Mouse (Mus musculus) heart, postnatal 0 days (tissue): ENCODE measurements around the gene Hacd2. TPM values are rescaled to one million over a fixed set of nuclear protein-coding genes. Genes with fewer than 3 reads are reported as not detected.

Experiments
- ATAC-seq: fragments of 200-750 bp; cut with Nextera tagmentation; 2 replicates; pipeline ENCODE4 v1.8.0; 2017; ENCODE audit warnings: low read depth, moderate number of reproducible peaks, moderate library complexity; ENCODE audit not compliant: insufficient read depth
- DNase-seq: peaks from one replicate; pipeline ENCODE4 v3.0.0-alpha.2; 2016; ENCODE audit warnings: low spot score
- H3K27ac ChIP-seq: fragments of 300-500 bp; sonication (generic); 2 replicates; pipeline ENCODE4 v1.5.1; 2014; ENCODE audit warnings: low read depth, mild to moderate bottlenecking
- H3K27me3 ChIP-seq: fragments of 300-500 bp; sonication (generic); 2 replicates; pipeline ENCODE4 v1.6.1; 2014; ENCODE audit warnings: low read length, mixed read lengths; ENCODE audit not compliant: control insufficient read depth, insufficient read depth
- H3K36me3 ChIP-seq: fragments of 300-500 bp; sonication (generic); replicated peaks from 2 replicates; pipeline ENCODE4 v1.6.1; 2014; ENCODE audit warnings: low read length, mixed read lengths; ENCODE audit not compliant: control insufficient read depth, insufficient read depth
- H3K4me1 ChIP-seq: fragments of 300-500 bp; sonication (generic); 2 replicates; pipeline ENCODE4 v1.6.1; 2014; ENCODE audit warnings: antibody characterized with exemption; ENCODE audit not compliant: control insufficient read depth, insufficient read depth
- H3K4me2 ChIP-seq: fragments of 300-500 bp; sonication (generic); 2 replicates; pipeline ENCODE4 v1.6.1; 2014; ENCODE audit warnings: low read depth, mild to moderate bottlenecking, low read length, moderate library complexity
- H3K4me3 ChIP-seq: fragments of 300-500 bp; sonication (generic); 2 replicates; pipeline ENCODE4 v1.5.1; 2014; ENCODE audit warnings: low read depth, low read length
- H3K9ac ChIP-seq: fragments of 300-500 bp; sonication (generic); replicated peaks from 2 replicates; pipeline ENCODE4 v1.6.1; 2014; ENCODE audit warnings: low read depth, low read length, mixed read lengths
- H3K9me3 ChIP-seq: fragments of 300-500 bp; sonication (generic); replicated peaks from 2 replicates; pipeline ENCODE4 v1.6.1; 2016; ENCODE audit warnings: low read length; ENCODE audit not compliant: control insufficient read depth
- CTCF ChIP-seq: IDR thresholded peaks from 2 replicates; pipeline ENCODE4 v1.5.1; 2016; ENCODE audit warnings: antibody characterized with exemption, control low read depth, low read depth
- EP300 ChIP-seq: IDR thresholded peaks from 2 replicates; pipeline ENCODE4 v1.6.1; 2016; ENCODE audit warnings: antibody characterized with exemption, low read depth
- WGBS: fragments of 180-500 bp; shearing (Covaris S2); extraction: QIAGEN DNeasy Blood & Tissue Kit; methylation state at CpG from one replicate; pipeline ENCODE4 v1.1.7; 2014; 5-methylcytosine and 5-hydroxymethylcytosine counted together
- polyA plus RNA-seq: library from polyadenylated mRNA; unstranded; fragments of >200 nt; fragmentation: Nextera tagmentation; extraction: Ambion mirVana; gene quantifications from 2 replicates; pipeline ENCODE4 v1.2.1, GENCODE M21; 2015
- total RNA-seq: library from RNA; depleted of rRNA; stranded (reverse); fragments of >200 nt; gene quantifications from 2 replicates; pipeline ENCODE4 v1.2.3, GENCODE M21; 2014; ENCODE audit warnings: low replicate concordance

The Hacd2 gene
- total and polyA plus RNA-seq, 2 experiments from 2014 or later, result 2.6 to 34.1 TPM

- TF ChIP-seq EP300 (no peak), CTCF (no peak)
- Histone ChIP-seq H3K4me2 (no peak overlapping the region), H3K4me3 (no peak overlapping the region), H3K9ac (no peak overlapping the region), H3K27me3 (no peaks in the 10 kb centered on the region), H3K9me3 (no peaks in the 10 kb centered on the region), H3K4me1 (no peaks in the 10 kb centered on the region), H3K36me3 (no peaks in the 10 kb centered on the region), H3K27ac (no peak overlapping the region)
- DNase-seq, result no peak
- no peak for ATAC-seq
- WGBS, result 71% methylated on average over 1 of the region's 1 CpGs
Observed at GRCm38 (mm10) chr16:35007361-35007760, 14.9 kb upstream of the Hacd2 start.

DNA sequence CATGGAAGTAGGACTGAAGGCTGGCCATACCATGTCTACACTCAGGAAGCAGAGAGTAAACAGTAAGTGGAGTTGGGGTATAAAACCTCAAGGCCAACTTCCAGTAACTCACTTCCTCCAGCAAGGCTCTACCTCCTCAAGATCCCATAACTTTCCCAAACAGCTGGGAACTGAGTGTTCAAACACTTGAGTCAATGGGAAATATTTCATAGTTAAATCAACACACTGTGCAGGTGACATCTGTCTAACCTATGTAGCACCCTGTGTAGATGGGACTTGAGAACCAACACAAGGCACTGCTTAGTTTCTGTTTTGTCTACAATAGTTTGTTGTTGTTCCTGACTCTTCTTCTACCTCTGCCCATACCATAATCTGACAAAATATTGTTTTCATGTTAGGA, 13.8 kb upstream of the Hacd2 start:
- H3K27me3 ChIP-seq, result no peaks in the 10 kb centered on the region
- no peaks in the 10 kb centered on the region for H3K36me3 ChIP-seq
- no peak overlapping the region for H3K4me2 ChIP-seq
- no peak overlapping the region for H3K27ac ChIP-seq
- no peak overlapping the region for H3K4me3 ChIP-seq
- TF ChIP-seq CTCF, result no peak
- no peak for TF ChIP-seq EP300
- DNase-seq (no peak), ATAC-seq (no peak)
- no peaks in the 10 kb centered on the region for H3K9me3 ChIP-seq
- H3K4me1 ChIP-seq, result no peaks in the 10 kb centered on the region
- H3K9ac ChIP-seq, result no peak overlapping the region

- H3K27ac ChIP-seq, result no peak overlapping the region
- no peaks in the 10 kb centered on the region for H3K4me1 ChIP-seq
- H3K9ac ChIP-seq, result no peak overlapping the region
- H3K4me2 ChIP-seq, result no peak overlapping the region
- DNase-seq (no peak), ATAC-seq (no peak)
- no peak overlapping the region for H3K4me3 ChIP-seq
- H3K36me3 ChIP-seq, result no peaks in the 10 kb centered on the region
- no peaks in the 10 kb centered on the region for H3K9me3 ChIP-seq
- 76% methylated on average over 2 of the region's 2 CpGs for WGBS
- H3K27me3 ChIP-seq, result no peaks in the 10 kb centered on the region
- TF ChIP-seq EP300, result no peak
- no peak for TF ChIP-seq CTCF
Observed at GRCm38 (mm10) chr16:35013501-35013900, 8.7 kb upstream of the Hacd2 start.

- Histone ChIP-seq H3K27ac (no peak overlapping the region), H3K4me1 (no peaks in the 10 kb centered on the region), H3K27me3 (0 out of 2 replicates have a peak, but pooled peaks cover 7% of the 10 kb centered on the region), H3K9ac (no peak overlapping the region), H3K36me3 (no peaks in the 10 kb centered on the region), H3K9me3 (no peaks in the 10 kb centered on the region), H3K4me3 (no peak overlapping the region), H3K4me2 (no peak overlapping the region)
- 69% methylated on average over 3 of the region's 3 CpGs for WGBS
- DNase-seq (no peak), ATAC-seq (no peak)
- TF ChIP-seq EP300, result no peak
- no peak for TF ChIP-seq CTCF
Observed at GRCm38 (mm10) chr16:35016491-35016890, 5.7 kb upstream of the Hacd2 start.

GRCm38 (mm10) chr16:35018470-35018974, 3.7 kb upstream of the Hacd2 start:
- no peaks in the 10 kb centered on the region for H3K4me1 ChIP-seq
- TF ChIP-seq CTCF (no peak), EP300 (no peak)
- no peaks in the 10 kb centered on the region for H3K36me3 ChIP-seq
- no peak overlapping the region for H3K4me2 ChIP-seq
- 80% methylated on average over 1 of the region's 1 CpGs for WGBS
- no peak overlapping the region for H3K9ac ChIP-seq
- H3K27me3 ChIP-seq, result 0 out of 2 replicates have a peak, but pooled peaks cover 7% of the 10 kb centered on the region
- DNase-seq (no peak), ATAC-seq (no peak)
- H3K27ac ChIP-seq, result no peak overlapping the region
- no peaks in the 10 kb centered on the region for H3K9me3 ChIP-seq
- H3K4me3 ChIP-seq, result no peak overlapping the region

DNA sequence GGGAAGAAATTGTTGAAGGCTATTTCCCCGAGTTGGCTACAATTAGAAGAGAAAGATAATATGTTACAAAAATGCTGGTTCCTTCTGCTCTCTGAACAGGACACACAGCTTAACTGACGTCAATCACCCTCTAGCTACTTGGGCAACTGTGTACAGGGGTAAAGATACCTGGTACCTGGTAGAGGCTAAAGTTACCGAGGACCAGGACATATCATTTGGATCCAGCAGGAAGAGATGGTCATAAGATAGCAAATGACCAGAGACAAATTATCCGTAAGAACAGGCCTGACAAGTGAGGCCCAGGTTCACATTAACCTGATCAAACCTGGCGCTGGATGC, 356 bp upstream of the Hacd2 start:
- 0 out of 2 replicates have a peak, but pooled peaks have one; percentile 19 for TF ChIP-seq EP300
- TF ChIP-seq CTCF, result no peak

More for the DNA sequence above, 356 bp upstream of the Hacd2 start:
- WGBS, result 52% methylated on average over 5 of the region's 5 CpGs
- Histone ChIP-seq H3K36me3 (peaks cover 4% of the 10 kb centered on the region; the same call in 1 of the 2 replicates), H3K27me3 (0 out of 2 replicates have a peak, but pooled peaks cover 7% of the 10 kb centered on the region), H3K27ac (no peak overlapping the region), H3K4me1 (no peaks in the 10 kb centered on the region), H3K4me3 (peak overlapping the region; percentile 87), H3K9ac (no peak overlapping the region), H3K9me3 (no peaks in the 10 kb centered on the region), H3K4me2 (peak overlapping the region; percentile 89)
- no peak for ATAC-seq
- no peak for DNase-seq
